Mouse (Mus musculus): ENCODE data around the gene Stk10. TPM values are rescaled to one million over a fixed set of nuclear protein-coding genes. Genes with fewer than 3 reads are reported as not detected.

Stk10 gene
- polyA plus RNA-seq, 1 experiment = 6.1 TPM

GRCm38 (mm10) chr11:32588892-32589172, 55.7 kb downstream of the Stk10 start:
- Histone ChIP-seq H3K27ac (ENCODE audit: insufficient read depth, low read length) (no peak overlapping the region), H3K4me1 (ENCODE audit: control insufficient read depth, insufficient read depth, low read length) (no peaks in the 10 kb centered on the region), H3K4me3 (ENCODE audit: insufficient read depth, low read length) (no peak overlapping the region)
- TF ChIP-seq POLR2A (IDR thresholded peaks at IDR 0.05; ENCODE audit: extremely low read depth, insufficient read depth, low read length) (no peak), CTCF (IDR thresholded peaks at IDR 0.05; ENCODE audit: extremely low read depth, insufficient read depth, low read length) (no peak)

GRCm38 (mm10) chr11:32589201-32589600, 56.1 kb downstream of the Stk10 start:
- Histone ChIP-seq H3K4me1 (ENCODE audit: control insufficient read depth, insufficient read depth, low read length) (no peaks in the 10 kb centered on the region), H3K4me3 (ENCODE audit: insufficient read depth, low read length) (no peak overlapping the region), H3K27ac (ENCODE audit: insufficient read depth, low read length) (no peak overlapping the region)
- no peak for TF ChIP-seq POLR2A (IDR thresholded peaks at IDR 0.05; ENCODE audit: extremely low read depth, insufficient read depth, low read length)

DNA sequence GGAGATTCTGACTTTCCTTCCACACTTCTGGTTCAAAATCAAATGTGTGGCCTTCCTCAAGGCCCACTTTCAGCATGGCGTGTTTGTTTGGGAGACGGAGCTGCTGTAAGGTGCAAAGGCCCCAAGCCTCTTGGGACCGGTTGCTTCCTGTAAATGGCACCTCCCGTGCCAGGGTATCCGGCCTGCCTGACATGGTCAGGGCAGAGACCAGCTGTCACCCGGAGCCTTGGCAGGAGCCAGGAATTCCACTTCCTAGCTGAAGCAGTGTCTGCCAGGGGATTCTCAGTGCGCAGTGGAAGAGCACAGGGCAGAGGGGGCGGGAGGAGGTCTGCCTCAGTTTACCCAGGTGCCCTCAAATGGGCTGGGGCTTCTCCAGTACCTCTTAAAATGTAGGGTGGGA, 56.7 kb downstream of the Stk10 start:
- Histone ChIP-seq H3K4me3 (ENCODE audit: insufficient read depth, low read length) (no peak overlapping the region), H3K27ac (ENCODE audit: insufficient read depth, low read length) (no peak overlapping the region), H3K4me1 (ENCODE audit: control insufficient read depth, insufficient read depth, low read length) (no peaks in the 10 kb centered on the region)
- TF ChIP-seq CTCF (IDR thresholded peaks at IDR 0.05; ENCODE audit: extremely low read depth, insufficient read depth, low read length) = no peak
- no peak for TF ChIP-seq POLR2A (IDR thresholded peaks at IDR 0.05; ENCODE audit: extremely low read depth, insufficient read depth, low read length)

- Histone ChIP-seq H3K4me3 (ENCODE audit: insufficient read depth, low read length) (no peak overlapping the region), H3K27ac (ENCODE audit: insufficient read depth, low read length) (no peak overlapping the region), H3K4me1 (ENCODE audit: control insufficient read depth, insufficient read depth, low read length) (no peaks in the 10 kb centered on the region)
- TF ChIP-seq POLR2A (IDR thresholded peaks at IDR 0.05; ENCODE audit: extremely low read depth, insufficient read depth, low read length) (no peak), CTCF (IDR thresholded peaks at IDR 0.05; ENCODE audit: extremely low read depth, insufficient read depth, low read length) (no peak)
These were observed 57.1 kb downstream of the Stk10 start for GRCm38 (mm10) chr11:32590205-32590604.

DNA sequence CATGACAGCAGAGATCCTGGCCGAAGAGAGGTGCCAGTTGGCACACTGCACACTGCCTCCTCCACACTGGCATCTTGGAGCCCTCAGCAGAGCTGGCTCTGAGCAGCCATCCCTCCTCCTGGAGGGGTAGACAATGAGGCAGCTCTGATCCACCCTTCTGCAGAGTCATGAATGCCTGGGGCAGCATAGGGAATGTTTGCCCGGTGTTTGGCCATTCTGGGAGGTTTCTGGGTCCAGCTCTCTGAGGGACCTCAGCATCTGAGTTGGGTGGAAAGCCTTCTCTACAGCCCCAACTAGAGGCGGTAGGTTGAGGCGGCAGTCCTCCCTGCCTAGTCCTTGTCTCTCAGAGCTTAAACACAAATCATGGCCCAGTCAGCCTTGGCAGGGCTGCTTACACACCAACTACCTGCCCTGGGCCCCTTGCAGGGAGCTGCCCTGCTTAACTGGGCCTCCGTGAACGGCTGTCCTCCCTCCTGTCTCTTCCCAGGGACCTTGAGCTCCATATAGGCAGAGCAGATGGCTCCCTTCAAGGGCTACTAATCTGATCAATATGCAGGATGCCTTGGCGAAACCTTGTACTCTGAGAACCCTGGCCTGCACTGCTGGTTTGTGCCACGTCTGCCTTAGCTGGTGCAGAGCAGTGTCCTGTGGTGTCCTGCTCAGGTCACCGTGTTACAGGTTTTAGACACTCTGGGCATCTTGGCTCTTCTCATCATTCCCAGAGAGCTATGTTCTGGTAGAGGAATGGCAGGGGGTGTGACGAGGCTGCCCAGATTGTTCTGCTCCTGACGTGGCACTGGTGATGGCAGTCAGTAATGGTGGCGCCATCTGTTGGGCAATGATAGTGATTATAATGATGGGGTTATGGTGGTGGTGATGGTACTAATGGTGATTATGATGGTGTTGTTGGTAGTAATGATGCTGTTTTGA, 59.1 kb downstream of the Stk10 start:
- Histone ChIP-seq H3K27ac (ENCODE audit: insufficient read depth, low read length) (no peak overlapping the region), H3K4me1 (ENCODE audit: control insufficient read depth, insufficient read depth, low read length) (no peaks in the 10 kb centered on the region), H3K4me3 (ENCODE audit: insufficient read depth, low read length) (no peak overlapping the region)
- peak; percentile 41 for TF ChIP-seq CTCF (IDR thresholded peaks at IDR 0.05; ENCODE audit: extremely low read depth, insufficient read depth, low read length)
- no peak for TF ChIP-seq POLR2A (IDR thresholded peaks at IDR 0.05; ENCODE audit: extremely low read depth, insufficient read depth, low read length)

DNA sequence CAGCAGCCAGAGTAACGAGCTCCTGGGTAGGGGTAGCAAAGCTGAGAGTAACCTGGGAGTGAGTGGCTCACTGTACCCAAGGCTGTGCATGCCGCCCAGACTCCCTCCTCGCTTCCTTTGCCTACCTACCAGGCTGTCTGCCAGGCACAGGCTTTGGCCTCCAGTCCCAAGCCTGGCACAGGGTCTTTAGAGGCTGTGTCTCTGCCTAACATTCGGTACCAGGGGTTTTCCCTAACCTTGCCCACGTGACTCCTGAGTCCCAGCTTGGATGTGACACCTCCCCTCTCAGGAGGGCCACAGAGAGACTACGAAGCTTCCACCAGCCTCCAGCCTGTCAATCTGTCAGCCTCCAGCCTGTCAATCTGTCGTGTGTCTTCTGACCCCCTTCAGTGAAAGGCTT, 60.0 kb downstream of the Stk10 start:
- Histone ChIP-seq H3K4me1 (ENCODE audit: control insufficient read depth, insufficient read depth, low read length) (no peaks in the 10 kb centered on the region), H3K27ac (ENCODE audit: insufficient read depth, low read length) (no peak overlapping the region), H3K4me3 (ENCODE audit: insufficient read depth, low read length) (no peak overlapping the region)
- TF ChIP-seq POLR2A (IDR thresholded peaks at IDR 0.05; ENCODE audit: extremely low read depth, insufficient read depth, low read length) (no peak), CTCF (IDR thresholded peaks at IDR 0.05; ENCODE audit: extremely low read depth, insufficient read depth, low read length) (no peak)

DNA sequence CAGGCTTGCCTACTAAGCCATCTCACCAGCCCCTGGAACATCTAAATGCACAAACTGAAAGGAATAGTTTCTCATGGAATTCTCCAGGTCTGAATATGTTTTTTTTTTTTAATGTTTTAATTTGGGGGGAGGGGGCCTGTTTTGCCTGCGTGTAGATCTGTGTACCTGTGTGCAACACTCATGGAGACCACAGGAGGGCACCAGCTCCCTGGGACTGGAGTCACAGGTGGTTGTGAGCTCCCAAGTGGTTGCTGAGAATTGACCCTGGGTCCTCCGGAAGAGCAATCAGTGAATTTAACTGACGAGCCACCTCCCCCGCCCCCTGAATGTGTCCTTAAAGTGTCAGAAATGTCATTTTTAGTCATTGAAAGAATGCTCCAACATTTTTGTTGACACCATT, 61.0 kb downstream of the Stk10 start:
- Histone ChIP-seq H3K27ac (ENCODE audit: insufficient read depth, low read length) (no peak overlapping the region), H3K4me1 (ENCODE audit: control insufficient read depth, insufficient read depth, low read length) (no peaks in the 10 kb centered on the region), H3K4me3 (ENCODE audit: insufficient read depth, low read length) (no peak overlapping the region)
- TF ChIP-seq POLR2A (IDR thresholded peaks at IDR 0.05; ENCODE audit: extremely low read depth, insufficient read depth, low read length) (no peak), CTCF (IDR thresholded peaks at IDR 0.05; ENCODE audit: extremely low read depth, insufficient read depth, low read length) (0 out of 2 replicates have a peak, but pooled peaks have one; percentile 14)

DNA sequence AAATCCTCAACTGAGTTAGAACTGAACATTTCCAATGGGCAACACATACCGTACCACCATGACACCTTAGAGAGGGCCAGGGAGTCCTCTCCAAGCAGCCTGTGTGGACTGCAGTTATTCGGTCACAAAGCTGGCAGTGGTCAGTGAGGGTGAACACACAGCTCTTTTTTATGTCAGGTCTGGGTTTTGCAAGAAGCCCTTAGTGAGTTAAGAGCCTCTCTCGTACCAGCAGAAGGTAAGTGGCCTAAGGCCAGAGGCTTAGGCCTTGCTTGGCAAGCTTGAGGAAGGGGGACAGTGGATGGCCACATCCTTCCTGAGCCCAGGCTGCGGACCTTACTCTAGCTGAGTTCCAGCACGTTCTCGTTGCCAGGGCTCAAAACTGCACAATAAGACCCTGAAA, 67.3 kb downstream of the Stk10 start:
- Histone ChIP-seq H3K27ac (ENCODE audit: insufficient read depth, low read length) (no peak overlapping the region), H3K4me1 (ENCODE audit: control insufficient read depth, insufficient read depth, low read length) (0 out of 2 replicates have a peak, but pooled peaks cover 1% of the 10 kb centered on the region), H3K4me3 (ENCODE audit: insufficient read depth, low read length) (no peak overlapping the region)
- TF ChIP-seq POLR2A (IDR thresholded peaks at IDR 0.05; ENCODE audit: extremely low read depth, insufficient read depth, low read length) (no peak), CTCF (IDR thresholded peaks at IDR 0.05; ENCODE audit: extremely low read depth, insufficient read depth, low read length) (no peak)

DNA sequence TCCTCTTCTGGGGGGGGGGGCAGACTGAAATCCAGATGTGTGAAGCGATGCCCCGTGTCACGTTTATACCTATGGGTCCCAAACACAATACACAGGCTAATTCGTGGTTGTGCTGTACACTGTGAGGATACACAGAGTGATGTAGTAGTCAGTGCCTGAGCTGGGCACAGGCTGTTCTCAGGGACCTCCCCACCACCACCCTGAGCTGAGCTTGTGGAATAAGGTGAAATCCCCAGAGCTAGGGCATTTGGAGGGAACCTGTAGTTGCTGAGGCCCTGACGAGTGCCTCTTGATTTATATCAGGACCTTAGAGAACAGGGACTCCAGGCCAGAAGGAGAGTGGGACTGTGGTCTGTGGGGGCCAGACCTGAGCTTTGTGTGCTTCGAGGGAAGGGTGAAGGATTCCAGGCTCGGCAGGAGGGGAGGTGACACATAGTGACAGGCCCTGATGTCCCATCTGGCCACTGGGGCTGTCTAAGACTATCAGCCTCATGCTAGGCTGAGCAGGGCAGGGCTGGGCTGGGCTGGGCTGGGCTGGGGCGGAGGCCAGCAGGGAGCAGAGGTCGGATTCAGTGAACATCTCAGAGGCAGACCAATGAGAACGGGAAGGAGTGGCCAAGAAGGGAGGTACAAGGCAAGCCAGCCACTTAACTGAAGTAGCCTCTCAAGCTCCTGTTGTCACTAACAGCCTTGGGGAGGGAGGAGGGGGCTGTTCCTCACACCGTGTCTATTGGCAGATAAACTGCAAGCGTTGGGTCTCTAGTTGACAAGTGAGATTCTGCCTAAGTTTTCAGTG, 68.6 kb downstream of the Stk10 start:
- no peak overlapping the region for H3K4me3 ChIP-seq (ENCODE audit: insufficient read depth, low read length)
- no peak for TF ChIP-seq POLR2A (IDR thresholded peaks at IDR 0.05; ENCODE audit: extremely low read depth, insufficient read depth, low read length)
- no peak for TF ChIP-seq CTCF (IDR thresholded peaks at IDR 0.05; ENCODE audit: extremely low read depth, insufficient read depth, low read length)
- no peak overlapping the region for H3K27ac ChIP-seq (ENCODE audit: insufficient read depth, low read length)
- H3K4me1 ChIP-seq (ENCODE audit: control insufficient read depth, insufficient read depth, low read length) = 0 out of 2 replicates have a peak, but pooled peaks cover 1% of the 10 kb centered on the region

DNA sequence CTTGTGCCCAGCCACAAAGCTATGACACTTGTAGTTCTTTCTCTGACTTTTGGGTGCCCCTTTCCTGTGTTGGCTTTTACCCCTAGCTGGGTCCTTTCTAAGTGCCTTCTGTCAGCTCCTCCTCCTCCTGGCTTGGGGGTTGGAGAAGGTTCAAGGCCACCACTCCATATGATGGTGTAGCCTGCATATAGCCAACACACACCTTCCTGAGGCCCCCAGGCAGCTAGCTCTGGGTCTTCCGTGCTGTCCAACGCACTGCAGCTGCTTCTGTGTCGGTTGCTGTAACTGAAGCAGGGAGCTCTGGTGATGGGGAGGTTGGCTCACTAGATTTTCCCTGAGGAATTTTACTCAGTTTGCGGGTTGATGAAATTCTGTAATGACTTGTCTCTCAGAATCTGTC, 71.6 kb downstream of the Stk10 start:
- no peak overlapping the region for H3K27ac ChIP-seq (ENCODE audit: insufficient read depth, low read length)
- no peaks in the 10 kb centered on the region for H3K4me1 ChIP-seq (ENCODE audit: control insufficient read depth, insufficient read depth, low read length)
- no peak for TF ChIP-seq CTCF (IDR thresholded peaks at IDR 0.05; ENCODE audit: extremely low read depth, insufficient read depth, low read length)
- no peak for TF ChIP-seq POLR2A (IDR thresholded peaks at IDR 0.05; ENCODE audit: extremely low read depth, insufficient read depth, low read length)
- H3K4me3 ChIP-seq (ENCODE audit: insufficient read depth, low read length) = no peak overlapping the region
